Mouse (Mus musculus): Measurements from ENCODE around the gene Per2. TPM values are rescaled to one million over a fixed set of nuclear protein-coding genes. Genes with fewer than 3 reads are reported as not detected.

Gene Per2
- total RNA-seq, 2 experiments from 2014 or later, result 4.3 to 8.7 TPM

DNA sequence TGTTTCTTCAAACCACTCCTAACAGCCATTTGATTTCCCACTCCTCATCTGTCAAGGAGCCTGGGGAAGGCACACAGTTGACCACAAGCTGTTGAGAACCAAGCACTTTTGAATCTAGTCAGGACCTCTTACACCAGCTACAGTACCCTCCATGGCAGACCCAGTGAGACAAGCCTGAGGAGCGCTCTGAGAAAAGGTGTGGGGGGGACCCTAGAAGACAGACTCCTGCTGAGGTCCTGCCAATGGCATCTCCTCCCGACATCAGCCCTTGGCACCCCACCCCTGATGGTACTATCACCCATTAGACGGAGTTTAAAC lies 22.1 kb downstream of the Per2 start:
- no peak for ATAC-seq (replicated peaks; ENCODE audit: poor library complexity, severe bottlenecking)

DNA sequence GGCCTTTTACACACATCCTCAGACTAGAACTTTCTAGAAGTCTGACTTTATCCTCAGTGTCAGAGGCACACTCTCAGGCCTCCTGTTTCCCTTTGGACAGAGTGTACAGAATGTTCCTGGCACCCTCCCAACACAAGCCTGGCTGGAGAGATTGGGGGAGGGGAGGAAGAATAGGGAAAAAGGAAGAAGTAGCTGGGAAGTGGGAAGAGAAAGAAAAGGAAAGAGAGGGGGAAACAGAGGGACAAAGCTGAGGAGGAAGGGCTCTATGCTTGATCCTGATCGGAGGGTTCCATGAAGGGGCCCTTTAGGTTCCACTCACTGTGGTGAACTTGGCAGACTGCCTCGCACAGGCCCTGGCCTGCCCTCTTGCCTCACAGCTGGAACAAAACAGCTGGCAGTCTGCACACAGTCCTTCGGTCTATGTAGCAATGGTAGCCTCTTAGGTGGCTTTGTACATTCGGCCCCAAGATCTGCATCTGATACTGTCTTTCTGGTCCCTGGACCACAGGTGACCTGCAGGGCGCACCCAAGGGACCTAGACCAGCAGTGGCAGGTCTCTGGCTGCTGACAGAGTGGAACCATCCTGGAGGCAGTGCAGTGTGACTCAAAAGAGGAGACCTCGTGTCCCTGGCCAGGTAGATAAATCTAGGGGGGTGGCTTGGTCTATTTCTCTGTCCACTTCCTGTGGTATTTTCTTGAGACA lies 22.6 kb downstream of the Per2 start:
- peak; percentile 57 for ATAC-seq (replicated peaks; ENCODE audit: poor library complexity, severe bottlenecking)

- no peak for ATAC-seq (replicated peaks; ENCODE audit: poor library complexity, severe bottlenecking)
Measured at GRCm38 (mm10) chr1:91435606-91436130, 23.5 kb downstream of the Per2 start.

- no peak for ATAC-seq (replicated peaks; ENCODE audit: poor library complexity, severe bottlenecking)
Measured at GRCm38 (mm10) chr1:91434905-91435304, 24.2 kb downstream of the Per2 start.

DNA sequence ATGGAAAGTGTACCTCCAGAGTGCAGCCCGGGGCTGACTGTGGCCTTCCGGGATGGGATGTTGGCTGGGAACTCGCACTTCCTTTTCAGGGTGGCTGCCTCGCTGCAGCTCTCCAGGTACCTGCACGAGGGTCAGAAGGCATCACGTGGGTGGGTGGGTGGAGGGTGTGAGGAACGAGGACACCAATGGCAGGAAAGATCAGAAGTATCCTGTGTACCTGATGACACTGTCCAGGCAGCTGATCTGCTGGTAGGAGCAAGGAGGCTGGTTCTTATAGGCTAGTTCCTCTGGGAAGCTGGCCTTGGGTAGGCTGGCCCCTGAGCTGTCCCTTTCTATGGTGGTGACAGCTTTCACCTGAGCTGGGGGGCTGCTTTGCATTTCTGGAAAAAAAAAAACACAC lies 28.4 kb downstream of the Per2 start:
- no peak for ATAC-seq (replicated peaks; ENCODE audit: poor library complexity, severe bottlenecking)

DNA sequence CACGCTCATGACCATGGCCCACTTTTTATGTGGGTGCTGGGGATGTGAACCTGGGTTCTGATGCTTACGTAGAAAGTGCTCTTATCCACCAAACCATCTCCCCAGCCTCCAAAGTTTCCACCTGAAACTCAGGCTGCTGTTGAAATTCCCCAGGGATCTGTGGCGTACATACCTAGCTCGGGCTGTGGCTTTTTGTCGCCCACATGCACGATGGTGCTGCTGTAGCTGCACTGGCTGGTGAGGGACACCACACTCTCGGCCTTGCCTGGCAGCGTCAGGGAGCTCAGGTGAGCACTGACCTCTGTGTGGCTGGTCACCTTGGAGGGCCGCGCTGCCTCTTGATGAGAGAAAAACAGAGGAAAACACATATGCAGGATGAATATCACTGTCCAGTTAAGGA lies 29.9 kb downstream of the Per2 start:
- ATAC-seq (replicated peaks; ENCODE audit: poor library complexity, severe bottlenecking), result no peak

DNA sequence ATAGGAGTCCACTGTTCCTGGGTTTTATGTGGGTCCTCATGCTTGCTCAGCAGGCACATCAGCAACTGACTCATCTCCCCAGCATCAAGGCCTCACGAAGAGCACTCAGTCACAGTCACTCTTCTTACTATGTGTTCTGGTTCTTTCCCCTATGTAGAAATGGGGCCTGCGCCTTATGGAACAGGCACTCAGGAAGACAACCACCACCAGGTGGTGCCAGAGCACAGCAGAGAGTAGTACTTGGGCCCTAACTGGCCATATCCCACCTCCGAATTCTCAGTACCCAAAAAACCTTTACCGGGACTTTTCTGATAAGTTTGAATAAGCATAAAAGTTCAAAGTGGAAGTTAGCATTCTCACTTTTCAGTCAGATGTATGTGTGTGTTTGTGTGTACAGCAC lies 30.5 kb downstream of the Per2 start:
- peak; percentile 94 for ATAC-seq (replicated peaks; ENCODE audit: poor library complexity, severe bottlenecking)

DNA sequence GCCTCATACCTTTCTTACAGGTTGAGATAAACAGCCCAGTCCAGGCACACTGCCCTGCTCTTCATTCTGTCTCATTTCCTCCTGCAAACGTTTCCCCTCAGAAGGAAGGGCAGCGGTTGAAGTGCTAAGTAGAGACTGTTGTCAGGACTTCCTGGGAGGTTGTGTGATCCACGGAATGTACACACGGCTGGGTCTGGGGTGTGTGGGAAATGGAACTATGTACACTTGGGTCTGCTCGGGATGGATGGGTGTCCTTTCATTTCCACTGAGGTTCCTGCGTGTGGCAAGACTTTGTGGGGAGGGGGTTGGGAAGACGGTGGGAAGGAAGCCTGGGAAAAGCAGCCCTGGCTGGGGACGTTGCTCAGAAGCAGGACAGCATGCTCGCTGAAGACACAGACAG lies 32.7 kb downstream of the Per2 start:
- no peak for ATAC-seq (replicated peaks; ENCODE audit: poor library complexity, severe bottlenecking)

GRCm38 (mm10) chr1:91420601-91421065 lies 38.5 kb downstream of the Per2 start:
- no peak for ATAC-seq (replicated peaks; ENCODE audit: poor library complexity, severe bottlenecking)

GRCm38 (mm10) chr1:91419862-91420600 lies 39.1 kb downstream of the Per2 start:
- no peak for ATAC-seq (replicated peaks; ENCODE audit: poor library complexity, severe bottlenecking)

DNA sequence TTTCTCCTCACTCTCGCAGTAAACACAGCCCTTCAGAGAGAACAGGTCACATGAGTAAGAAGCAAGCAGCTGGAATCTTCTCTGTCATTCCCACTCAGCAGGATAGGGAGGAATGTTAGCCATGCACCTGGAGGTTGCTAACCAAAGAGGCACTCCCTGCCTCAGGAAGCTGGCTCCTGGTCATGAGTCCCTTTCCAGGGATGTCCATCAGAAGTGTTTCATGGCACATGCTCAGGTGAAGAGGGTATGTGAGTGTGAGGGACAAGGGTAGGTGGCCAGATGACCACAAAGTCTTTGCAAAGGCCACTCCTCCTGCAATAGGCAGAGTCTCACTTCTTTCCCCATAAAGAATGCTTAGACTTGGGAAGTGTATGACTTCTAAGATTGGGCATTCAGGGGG lies 41.1 kb downstream of the Per2 start:
- no peak for ATAC-seq (replicated peaks; ENCODE audit: poor library complexity, severe bottlenecking)

DNA sequence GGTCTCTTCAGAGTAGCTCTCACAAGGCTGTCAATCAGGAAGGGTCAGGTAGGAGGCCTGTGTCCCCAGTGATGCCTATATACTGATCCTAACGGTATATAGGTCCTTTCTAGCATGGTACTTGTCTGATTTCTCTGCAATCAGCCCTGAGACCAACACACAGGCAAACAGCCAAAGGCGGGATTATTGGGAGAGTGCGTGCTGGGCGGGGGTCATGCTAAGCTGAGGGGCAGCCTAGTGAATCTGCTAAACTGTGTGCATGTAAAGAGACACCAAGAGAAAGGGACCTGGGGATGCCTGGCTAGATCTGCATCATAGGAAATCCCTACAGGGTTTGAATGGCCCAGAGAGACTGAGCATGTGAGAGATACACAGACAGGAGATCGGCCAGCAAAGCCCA lies 43.8 kb downstream of the Per2 start:
- no peak for ATAC-seq (replicated peaks; ENCODE audit: poor library complexity, severe bottlenecking)

- no peak for ATAC-seq (replicated peaks; ENCODE audit: poor library complexity, severe bottlenecking)
Measured at GRCm38 (mm10) chr1:91414903-91415302, 44.2 kb downstream of the Per2 start.

- peak; percentile 53 for ATAC-seq (replicated peaks; ENCODE audit: poor library complexity, severe bottlenecking)
Measured at GRCm38 (mm10) chr1:91413898-91414594, 45.1 kb downstream of the Per2 start, which contains the start of gene Hes6. Gene Hes6, minus strand, starts transcription at chr1:91414038.

GRCm38 (mm10) chr1:91413536-91413897 lies 45.6 kb downstream of the Per2 start:
- ATAC-seq (replicated peaks; ENCODE audit: poor library complexity, severe bottlenecking), result no peak

- peak; percentile 84 for ATAC-seq (replicated peaks; ENCODE audit: poor library complexity, severe bottlenecking)
Measured at GRCm38 (mm10) chr1:91413030-91413506, 46.1 kb downstream of the Per2 start.

- peak; percentile 24 for ATAC-seq (replicated peaks; ENCODE audit: poor library complexity, severe bottlenecking)
Measured at GRCm38 (mm10) chr1:91412286-91413029, 46.7 kb downstream of the Per2 start.

- ATAC-seq (replicated peaks; ENCODE audit: poor library complexity, severe bottlenecking), result no peak
Measured at GRCm38 (mm10) chr1:91411631-91412285, 47.4 kb downstream of the Per2 start.

GRCm38 (mm10) chr1:91407819-91408218 lies 51.3 kb downstream of the Per2 start:
- no peak for ATAC-seq (replicated peaks; ENCODE audit: poor library complexity, severe bottlenecking)

Measured in granulocyte monocyte progenitor cell, adult 5-6 weeks (primary cell).